Mouse (Mus musculus): ENCODE results near the gene Maip1.

Maip1 gene

GRCm38 (mm10) chr1:57428368-57429308, 22.5 kb downstream of the Maip1 start:
- DNase-seq (ENCODE audit: low read depth, low spot score): peak; percentile 66

- no peak for DNase-seq (ENCODE audit: low read depth, low spot score)
Observed at GRCm38 (mm10) chr1:57429786-57430483, 23.8 kb downstream of the Maip1 start.

GRCm38 (mm10) chr1:57433141-57433540, 27.0 kb downstream of the Maip1 start:
- no peak for DNase-seq (ENCODE audit: low read depth, low spot score)

- no peak for DNase-seq (ENCODE audit: low read depth, low spot score)
Observed at GRCm38 (mm10) chr1:57436408-57436807, 30.3 kb downstream of the Maip1 start.

- DNase-seq (ENCODE audit: low read depth, low spot score): no peak
Observed at GRCm38 (mm10) chr1:57436954-57437353, 30.8 kb downstream of the Maip1 start.

GRCm38 (mm10) chr1:57439026-57439425, 32.9 kb downstream of the Maip1 start:
- no peak for DNase-seq (ENCODE audit: low read depth, low spot score)

GRCm38 (mm10) chr1:57440771-57441170, 34.6 kb downstream of the Maip1 start:
- DNase-seq (ENCODE audit: low read depth, low spot score): no peak

GRCm38 (mm10) chr1:57445679-57446078, 39.6 kb downstream of the Maip1 start:
- DNase-seq (ENCODE audit: low read depth, low spot score): no peak

GRCm38 (mm10) chr1:57450241-57450640, 44.1 kb downstream of the Maip1 start:
- DNase-seq (ENCODE audit: low read depth, low spot score): no peak

- no peak for DNase-seq (ENCODE audit: low read depth, low spot score)
Observed at GRCm38 (mm10) chr1:57460305-57460940, 54.3 kb downstream of the Maip1 start.

Data from A20 (cell line).